Mouse (Mus musculus) liver, embryonic 12.5 days (tissue): ENCODE results near the gene Caprin1. TPM values are rescaled to one million over a fixed set of nuclear protein-coding genes. Genes with fewer than 3 reads are reported as not detected.

Experiments
- ATAC-seq: fragments of 200-750 bp; cut with Nextera tagmentation; 2 replicates; pipeline ENCODE4 v1.8.0; 2017; ENCODE audit warnings: moderate number of reproducible peaks, mild to moderate bottlenecking, moderate library complexity
- H3K27ac ChIP-seq: fragments of 300-500 bp; sonication (generic); 2 replicates; pipeline ENCODE4 v1.5.1; 2016; ENCODE audit warnings: mild to moderate bottlenecking
- H3K27me3 ChIP-seq: fragments of 300-500 bp; sonication (generic); replicated peaks from 2 replicates; pipeline ENCODE4 v1.6.1; 2016; ENCODE audit warnings: mild to moderate bottlenecking, moderate library complexity
- H3K36me3 ChIP-seq: fragments of 300-500 bp; sonication (generic); 2 replicates; pipeline ENCODE4 v1.6.1; 2016; ENCODE audit warnings: mild to moderate bottlenecking, moderate library complexity
- H3K4me1 ChIP-seq: fragments of 300-500 bp; sonication (generic); 2 replicates; pipeline ENCODE4 v1.6.1; 2016
- H3K4me2 ChIP-seq: fragments of 300-500 bp; sonication (generic); 2 replicates; pipeline ENCODE4 v1.6.1; 2016; ENCODE audit warnings: mild to moderate bottlenecking, moderate library complexity
- H3K4me3 ChIP-seq: fragments of 300-500 bp; sonication (generic); 2 replicates; pipeline ENCODE4 v1.5.1; 2016; ENCODE audit warnings: mild to moderate bottlenecking, moderate library complexity
- H3K9ac ChIP-seq: fragments of 300-500 bp; sonication (generic); 2 replicates; pipeline ENCODE4 v1.6.1; 2016; ENCODE audit warnings: mild to moderate bottlenecking, moderate library complexity
- H3K9me3 ChIP-seq: fragments of 300-500 bp; sonication (generic); replicated peaks from 2 replicates; pipeline ENCODE4 v1.6.1; 2016; ENCODE audit warnings: mild to moderate bottlenecking, moderate library complexity
- WGBS: fragments of 180-500 bp; shearing (Covaris S2); methylation state at CpG from one replicate; pipeline ENCODE4 v1.1.7; 2016; ENCODE audit not compliant: insufficient replicate concordance; 5-methylcytosine and 5-hydroxymethylcytosine counted together
- polyA plus RNA-seq: library from polyadenylated mRNA; unstranded; fragments of >200 nt; fragmentation: Nextera tagmentation; extraction: Ambion mirVana; gene quantifications from 2 replicates; pipeline ENCODE4 v1.2.1, GENCODE M21; 2016

Gene Caprin1
- polyA plus RNA-seq: 235 and 238 TPM in 2 replicates

DNA sequence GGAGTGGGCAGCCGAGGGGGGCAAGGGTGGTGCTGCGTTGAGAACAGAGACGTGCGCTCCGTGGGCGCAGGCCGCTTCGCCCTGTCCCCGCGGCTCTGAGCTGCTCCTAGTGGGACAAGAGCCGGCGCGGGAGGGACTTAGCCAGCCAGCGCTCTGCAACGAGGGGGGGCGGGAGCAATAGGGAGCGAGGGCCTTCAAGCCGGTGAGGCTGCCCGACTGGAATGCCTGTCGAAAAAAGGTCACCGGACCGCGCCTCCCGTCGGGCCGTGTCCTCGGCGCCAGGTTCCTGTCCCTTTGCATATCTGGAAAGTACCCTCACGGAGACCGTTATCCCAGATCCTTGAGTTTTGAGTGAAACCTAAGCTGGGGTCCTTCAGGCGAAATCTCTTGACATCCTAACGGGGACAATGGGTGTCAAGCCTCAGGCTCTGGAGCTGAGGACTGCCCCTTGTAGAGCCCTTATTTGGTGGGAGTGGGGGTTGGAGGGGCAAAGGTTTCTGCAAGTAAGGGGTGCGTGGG is at the start of gene Caprin1:
Gene Caprin1, minus strand, starts transcription at position 159 of the 519 bp plus-strand sequence.
- H3K27me3 ChIP-seq: no peaks in the 10 kb centered on the region

DNA sequence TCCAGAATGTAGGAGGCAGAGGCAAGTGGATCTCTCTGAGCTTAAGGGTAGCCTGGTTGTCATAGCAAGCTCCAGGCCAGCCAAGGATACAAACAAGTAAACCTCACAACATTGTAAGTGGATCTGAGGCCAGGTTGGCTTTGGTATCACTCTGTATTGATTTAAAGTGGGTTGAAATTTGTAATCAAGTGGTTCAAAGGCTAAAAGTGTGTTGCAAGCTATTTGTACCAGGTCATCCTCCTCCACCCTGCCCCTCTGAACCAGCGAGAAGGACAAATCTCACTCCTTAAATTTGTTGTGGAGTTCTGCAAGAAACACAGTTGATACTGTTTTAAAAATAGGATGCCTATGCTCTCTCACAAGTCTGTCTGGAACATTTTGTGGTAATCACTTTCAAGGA is 49.4 kb upstream of the Caprin1 start:
- Histone ChIP-seq H3K9ac (no peak overlapping the region), H3K27ac (no peak overlapping the region), H3K4me1 (peaks cover 5% of the 10 kb centered on the region; the same call in 1 of the 2 replicates), H3K4me3 (no peak overlapping the region), H3K36me3 (no peaks in the 10 kb centered on the region), H3K4me2 (no peak overlapping the region), H3K27me3 (no peaks in the 10 kb centered on the region), H3K9me3 (no peaks in the 10 kb centered on the region)
- WGBS: 52% methylated on average over 1 of the region's 1 CpGs
- no peak for ATAC-seq

More for the DNA sequence above, at the start of gene Caprin1:
- Histone ChIP-seq H3K27ac (peak within 1 kb of the TSS; percentile 99), H3K9me3 (no peaks in the 10 kb centered on the region), H3K9ac (peak within 1 kb of the TSS; percentile 98), H3K36me3 (peaks cover 22% of the 10 kb centered on the region), H3K4me1 (peaks cover 25% of the 10 kb centered on the region), H3K4me3 (peak within 1 kb of the TSS; percentile 99), H3K4me2 (peak within 1 kb of the TSS; percentile 76)
- WGBS: under 1% methylated on average over 33 of the region's 33 CpGs
- ATAC-seq: peak; percentile 92

DNA sequence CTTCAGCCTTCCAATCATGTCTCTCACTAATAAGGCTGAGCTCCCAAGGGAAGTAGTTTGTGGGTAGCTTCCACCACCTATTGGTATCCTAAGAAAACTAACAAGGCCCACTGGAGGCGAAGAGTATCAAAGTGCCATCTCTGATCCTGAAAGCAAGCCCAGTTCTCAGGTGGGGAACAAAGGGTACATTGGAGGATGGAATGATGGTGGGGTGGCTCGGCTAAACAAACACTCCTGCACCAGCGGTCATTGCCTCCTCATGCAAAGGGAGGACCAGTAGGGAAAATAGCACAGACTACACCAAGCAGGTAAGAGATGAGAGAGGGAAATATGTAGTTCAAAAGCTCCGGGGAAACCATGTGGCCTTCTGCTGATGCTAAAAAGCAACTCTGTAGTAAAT is 48.8 kb upstream of the Caprin1 start:
- H3K27ac ChIP-seq: no peak overlapping the region
- no peak overlapping the region for H3K9ac ChIP-seq
- 72% methylated on average over 4 of the region's 4 CpGs for WGBS
- no peak overlapping the region for H3K4me2 ChIP-seq
- no peaks in the 10 kb centered on the region for H3K36me3 ChIP-seq
- H3K4me3 ChIP-seq: no peak overlapping the region
- H3K4me1 ChIP-seq: peaks cover 5% of the 10 kb centered on the region; the same call in 1 of the 2 replicates
- no peak for ATAC-seq
- H3K27me3 ChIP-seq: no peaks in the 10 kb centered on the region
- no peaks in the 10 kb centered on the region for H3K9me3 ChIP-seq

DNA sequence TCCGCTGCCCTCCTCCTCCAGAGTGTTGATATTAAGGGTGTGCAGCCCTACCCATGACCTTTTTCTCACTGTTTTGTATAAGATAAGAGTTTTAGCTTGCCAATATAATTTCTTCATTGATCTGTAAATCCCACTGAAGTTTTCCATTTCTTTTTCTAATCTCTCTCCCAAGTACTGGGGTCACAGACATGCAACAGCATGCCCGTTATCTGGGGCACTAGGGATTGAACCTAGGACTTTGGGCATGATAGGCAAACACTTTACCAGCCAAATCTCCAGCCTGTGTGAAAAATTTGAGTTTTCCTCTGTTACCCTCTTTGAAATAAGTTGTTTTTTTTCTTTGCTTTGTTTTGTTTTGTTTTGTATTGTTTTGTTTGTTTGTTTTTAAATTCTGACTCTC is 46.6 kb upstream of the Caprin1 start:
- WGBS: 75% methylated on average over 2 of the region's 2 CpGs
- no peak for ATAC-seq

DNA sequence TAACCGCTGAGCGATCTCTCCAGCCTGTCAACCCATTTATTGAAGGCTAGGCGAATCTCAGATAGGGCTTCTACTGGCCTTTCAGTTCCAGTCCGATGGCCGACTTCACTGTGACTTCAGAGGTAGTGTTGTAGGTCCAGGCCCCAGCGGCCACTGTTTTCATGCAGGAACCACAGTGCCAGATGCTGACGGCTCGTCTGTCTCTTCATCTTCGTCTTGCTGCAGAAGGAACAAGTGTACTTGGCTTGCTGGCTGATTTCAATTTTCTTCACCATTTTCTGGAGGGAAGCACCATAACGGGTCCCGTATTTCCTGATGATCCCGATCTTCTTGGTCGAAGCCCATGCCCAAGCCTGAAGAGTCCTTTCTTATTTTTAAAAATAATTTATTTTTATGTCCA is 45.9 kb upstream of the Caprin1 start:
- 83% methylated on average over 13 of the region's 13 CpGs for WGBS
- Histone ChIP-seq H3K9me3 (no peaks in the 10 kb centered on the region), H3K4me3 (no peak overlapping the region), H3K27ac (no peak overlapping the region), H3K36me3 (no peaks in the 10 kb centered on the region), H3K4me1 (no peaks in the 10 kb centered on the region), H3K9ac (no peak overlapping the region), H3K27me3 (no peaks in the 10 kb centered on the region), H3K4me2 (no peak overlapping the region)
- ATAC-seq: no peak

More for the DNA sequence above, 46.6 kb upstream of the Caprin1 start:
- H3K36me3 ChIP-seq: no peaks in the 10 kb centered on the region
- H3K4me3 ChIP-seq: no peak overlapping the region
- no peaks in the 10 kb centered on the region for H3K27me3 ChIP-seq
- no peak overlapping the region for H3K4me2 ChIP-seq
- no peaks in the 10 kb centered on the region for H3K4me1 ChIP-seq
- H3K9me3 ChIP-seq: no peaks in the 10 kb centered on the region
- no peak overlapping the region for H3K9ac ChIP-seq
- H3K27ac ChIP-seq: no peak overlapping the region

DNA sequence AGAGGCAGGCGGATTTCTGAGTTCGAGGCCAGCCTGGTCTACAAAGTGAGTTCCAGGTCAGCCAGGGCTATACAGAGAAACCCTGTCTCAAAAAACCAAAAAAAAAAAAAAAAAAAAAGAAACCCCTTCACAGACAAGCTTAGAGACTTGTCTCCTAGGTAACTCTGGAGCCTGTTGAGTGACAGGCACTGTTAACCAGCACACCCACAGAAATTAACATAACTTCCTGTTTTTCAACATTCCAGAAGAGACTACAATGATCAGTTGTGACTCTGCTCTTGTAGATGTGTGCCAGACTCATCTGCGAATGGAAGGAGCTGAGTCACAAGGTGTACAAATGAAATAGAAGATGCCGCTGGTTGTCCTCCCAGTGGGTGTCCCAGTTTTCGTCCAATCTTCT is 44.9 kb upstream of the Caprin1 start:
- WGBS: 69% methylated on average over 5 of the region's 5 CpGs
- no peaks in the 10 kb centered on the region for H3K9me3 ChIP-seq
- H3K4me3 ChIP-seq: no peak overlapping the region
- no peak overlapping the region for H3K9ac ChIP-seq
- H3K4me1 ChIP-seq: no peaks in the 10 kb centered on the region
- no peaks in the 10 kb centered on the region for H3K27me3 ChIP-seq
- ATAC-seq: no peak
- no peaks in the 10 kb centered on the region for H3K36me3 ChIP-seq
- H3K27ac ChIP-seq: no peak overlapping the region
- no peak overlapping the region for H3K4me2 ChIP-seq

DNA sequence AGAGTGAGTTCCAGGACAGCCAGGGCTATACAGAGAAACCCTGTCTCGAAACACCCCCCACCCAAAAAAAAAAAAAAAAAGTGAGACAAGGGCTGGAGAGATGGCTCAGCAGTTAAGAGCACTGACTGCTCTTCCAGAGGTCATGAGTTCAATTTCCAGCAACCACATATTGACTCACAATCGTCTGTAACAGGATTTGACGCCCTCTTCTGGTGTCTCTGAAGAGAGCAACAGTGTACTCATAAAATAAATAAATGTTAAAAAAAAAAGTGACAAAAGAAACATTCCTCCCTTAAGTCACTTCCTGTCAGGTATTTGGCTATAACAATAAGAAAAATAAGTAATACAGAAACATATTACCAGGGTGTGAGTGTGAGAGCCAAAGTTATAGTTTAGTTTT is 41.0 kb upstream of the Caprin1 start:
- ATAC-seq: no peak
- no peaks in the 10 kb centered on the region for H3K36me3 ChIP-seq
- no peaks in the 10 kb centered on the region for H3K27me3 ChIP-seq
- no peaks in the 10 kb centered on the region for H3K9me3 ChIP-seq
- no peak overlapping the region for H3K9ac ChIP-seq
- H3K4me3 ChIP-seq: no peak overlapping the region
- no peak overlapping the region for H3K27ac ChIP-seq
- H3K4me2 ChIP-seq: no peak overlapping the region
- WGBS: 45% methylated on average over 3 of the region's 3 CpGs
- peaks cover 6% of the 10 kb centered on the region; the same call in 1 of the 2 replicates for H3K4me1 ChIP-seq

DNA sequence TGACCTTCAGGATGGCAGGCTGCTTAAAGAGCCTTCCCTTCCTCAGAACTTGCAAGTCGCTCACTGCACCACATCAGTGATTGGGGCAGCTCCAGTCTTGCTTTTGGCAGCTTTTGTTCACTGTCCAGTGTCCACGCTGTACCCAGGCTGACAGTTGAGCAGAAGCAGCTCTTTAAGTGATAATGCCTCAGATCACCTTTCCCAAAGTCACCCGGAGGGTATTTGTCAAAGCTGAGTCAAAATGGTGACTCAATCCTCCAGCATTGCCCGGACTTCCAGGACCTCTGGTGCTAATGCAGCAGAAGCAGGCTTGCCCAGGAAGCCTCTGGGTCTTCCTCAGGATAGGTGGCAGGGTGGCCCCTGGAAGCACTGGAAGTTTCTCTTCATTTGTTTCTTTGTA is 39.7 kb upstream of the Caprin1 start:
- Histone ChIP-seq H3K4me2 (no peak overlapping the region), H3K27me3 (no peaks in the 10 kb centered on the region), H3K9ac (no peak overlapping the region), H3K27ac (no peak overlapping the region), H3K36me3 (no peaks in the 10 kb centered on the region), H3K4me3 (no peak overlapping the region), H3K9me3 (no peaks in the 10 kb centered on the region), H3K4me1 (peaks cover 15% of the 10 kb centered on the region)
- WGBS: 70% methylated on average over 4 of the region's 4 CpGs
- ATAC-seq: no peak

DNA sequence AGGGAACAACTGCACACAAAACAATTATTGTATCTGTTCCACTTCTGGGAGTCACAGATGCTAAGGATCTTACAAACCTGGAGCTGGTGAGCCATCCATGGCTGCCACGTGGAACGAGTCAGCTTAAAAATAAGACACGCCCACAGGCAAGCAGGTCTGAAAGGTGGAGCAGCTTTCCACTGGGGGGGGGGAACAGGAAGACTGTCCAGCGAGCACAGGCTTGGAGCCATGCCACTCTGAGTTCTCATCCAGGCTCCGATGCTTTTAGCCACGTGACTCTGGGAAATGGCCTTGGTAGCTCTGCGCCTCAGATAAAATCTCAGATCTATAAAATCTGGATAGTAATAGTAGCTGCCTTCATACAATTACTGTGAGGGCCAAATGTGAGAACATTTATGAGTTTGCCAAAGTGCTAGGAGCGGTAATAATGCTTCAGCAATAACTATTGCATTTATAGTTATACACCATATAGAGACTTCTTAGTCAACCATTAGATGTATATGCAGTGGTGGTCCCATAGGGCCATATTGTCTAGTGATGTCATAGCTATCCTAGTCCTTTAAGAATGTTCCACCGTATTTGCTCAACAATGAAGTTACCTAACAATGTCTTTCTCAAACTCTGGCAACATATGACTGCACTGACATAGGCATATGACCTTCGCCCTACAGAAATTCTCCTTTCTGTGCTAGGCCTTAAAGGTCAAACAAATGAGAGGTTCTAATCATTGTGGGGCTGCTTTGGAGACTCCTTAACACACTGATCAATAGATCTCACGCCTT is 38.4 kb upstream of the Caprin1 start:
- Histone ChIP-seq H3K27ac (no peak overlapping the region), H3K27me3 (no peaks in the 10 kb centered on the region), H3K9ac (no peak overlapping the region), H3K4me1 (peaks cover 15% of the 10 kb centered on the region), H3K36me3 (no peaks in the 10 kb centered on the region), H3K9me3 (no peaks in the 10 kb centered on the region), H3K4me3 (no peak overlapping the region), H3K4me2 (no peak overlapping the region)
- ATAC-seq: no peak
- WGBS: 63% methylated on average over 11 of the region's 11 CpGs

DNA sequence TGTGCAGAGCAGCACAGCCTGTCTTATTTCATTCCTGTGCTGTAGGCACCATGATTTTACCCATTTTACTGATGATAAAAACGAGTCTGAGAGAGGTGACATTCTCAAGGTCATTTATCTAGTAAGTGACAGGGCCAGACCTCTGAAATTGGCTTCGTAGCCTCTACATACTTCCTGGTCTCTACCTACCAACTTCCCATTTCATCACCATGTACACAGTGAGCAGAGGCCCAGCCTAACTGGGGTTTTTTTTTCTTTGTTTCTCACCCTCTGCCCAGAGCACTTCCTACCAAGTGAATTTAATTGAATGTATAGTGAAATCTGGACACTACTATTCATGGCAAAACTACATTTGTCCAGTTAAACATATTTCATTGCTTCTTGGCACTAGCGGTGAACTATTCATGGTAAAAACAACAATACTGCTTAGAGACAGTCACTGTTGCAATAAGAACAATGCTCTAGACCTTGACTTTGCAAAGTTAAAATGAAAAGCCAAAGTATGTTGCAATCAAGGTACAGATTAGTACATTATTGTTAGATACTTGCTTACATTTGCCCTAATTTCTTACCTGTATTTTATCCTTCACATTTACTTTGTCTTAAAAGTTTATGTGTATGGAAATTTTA is 36.5 kb upstream of the Caprin1 start:
- H3K4me2 ChIP-seq: no peak overlapping the region
- no peaks in the 10 kb centered on the region for H3K27me3 ChIP-seq
- no peak overlapping the region for H3K27ac ChIP-seq
- 47% methylated on average over 3 of the region's 3 CpGs for WGBS
- no peaks in the 10 kb centered on the region for H3K9me3 ChIP-seq
- H3K4me3 ChIP-seq: no peak overlapping the region
- H3K9ac ChIP-seq: no peak overlapping the region
- H3K36me3 ChIP-seq: no peaks in the 10 kb centered on the region
- ATAC-seq: no peak
- H3K4me1 ChIP-seq: peaks cover 20% of the 10 kb centered on the region

DNA sequence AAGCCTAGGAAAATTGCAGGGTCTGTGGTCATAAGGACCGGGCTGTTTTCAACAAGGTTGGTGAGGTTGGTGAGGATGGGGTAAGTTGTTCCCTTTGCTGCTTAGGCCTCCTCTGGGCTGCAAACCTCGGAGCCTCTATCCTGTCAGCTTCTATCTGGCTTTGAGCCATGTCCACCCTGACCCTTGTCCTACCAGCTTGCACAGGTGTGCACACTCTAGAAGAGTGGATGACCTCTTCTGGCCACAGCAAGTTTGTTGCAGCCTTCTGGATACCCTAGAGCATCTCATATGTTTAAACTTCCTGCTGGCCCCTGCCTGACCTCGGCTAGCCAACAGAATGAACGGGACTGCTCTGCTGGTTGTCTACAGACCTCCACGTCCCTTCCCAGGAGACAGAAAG is 35.5 kb upstream of the Caprin1 start:
- peaks cover 23% of the 10 kb centered on the region for H3K4me1 ChIP-seq
- H3K4me2 ChIP-seq: no peak overlapping the region
- peak; percentile 59 for ATAC-seq
- H3K4me3 ChIP-seq: no peak overlapping the region
- H3K36me3 ChIP-seq: no peaks in the 10 kb centered on the region
- H3K9ac ChIP-seq: no peak overlapping the region
- no peaks in the 10 kb centered on the region for H3K27me3 ChIP-seq
- H3K9me3 ChIP-seq: no peaks in the 10 kb centered on the region
- no peak overlapping the region for H3K27ac ChIP-seq
- 44% methylated on average over 5 of the region's 5 CpGs for WGBS

DNA sequence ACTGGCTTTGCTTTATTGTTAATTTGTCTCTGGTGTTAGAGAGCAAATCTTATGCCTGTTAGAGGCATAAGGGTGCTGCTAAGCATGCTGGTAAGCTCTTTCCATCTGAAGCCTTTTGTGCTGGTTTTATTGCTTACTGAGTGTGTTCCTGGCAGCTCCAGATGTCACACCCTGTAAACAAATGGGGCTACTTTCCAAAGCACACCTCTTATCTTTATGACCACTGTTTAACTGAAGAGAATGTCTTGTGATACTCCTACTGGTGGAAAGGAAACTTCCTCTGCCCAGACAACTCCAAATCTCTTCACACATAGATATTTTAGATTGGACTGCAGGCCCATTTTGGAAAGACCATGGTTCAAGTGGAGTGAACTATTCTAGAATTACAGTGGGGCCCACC is 31.5 kb upstream of the Caprin1 start:
- H3K9ac ChIP-seq: no peak overlapping the region
- H3K36me3 ChIP-seq: no peaks in the 10 kb centered on the region
- H3K27ac ChIP-seq: no peak overlapping the region
- peaks cover 31% of the 10 kb centered on the region for H3K4me1 ChIP-seq
- no peak overlapping the region for H3K4me2 ChIP-seq
- no peak overlapping the region for H3K4me3 ChIP-seq
- H3K27me3 ChIP-seq: no peaks in the 10 kb centered on the region
- no peak for ATAC-seq
- H3K9me3 ChIP-seq: no peaks in the 10 kb centered on the region
